Mouse (Mus musculus) liver, embryonic 16.5 days (tissue): ENCODE measurements around the gene Gm20696. TPM values are rescaled to one million over a fixed set of nuclear protein-coding genes. Genes with fewer than 3 reads are reported as not detected.

Experiments
- ATAC-seq: fragments of 200-750 bp; cut with Nextera tagmentation; 2 replicates; pipeline ENCODE4 v1.8.0; 2017; ENCODE audit warnings: low read depth, mild to moderate bottlenecking, moderate number of reproducible peaks, moderate library complexity
- H3K27ac ChIP-seq: fragments of 300-500 bp; sonication (generic); 2 replicates; pipeline ENCODE4 v1.5.1; 2014; ENCODE audit warnings: mild to moderate bottlenecking, low read length
- H3K27me3 ChIP-seq: fragments of 300-500 bp; sonication (generic); 2 replicates; pipeline ENCODE4 v1.6.1; 2014; ENCODE audit warnings: low read depth, low read length, mixed read lengths; ENCODE audit not compliant: control insufficient read depth, insufficient read depth
- H3K36me3 ChIP-seq: fragments of 300-500 bp; sonication (generic); 2 replicates; pipeline ENCODE4 v1.6.1; 2014; ENCODE audit warnings: mild to moderate bottlenecking; ENCODE audit not compliant: control insufficient read depth, insufficient read depth
- H3K4me1 ChIP-seq: fragments of 300-500 bp; sonication (generic); 2 replicates; pipeline ENCODE4 v1.6.1; 2014; ENCODE audit warnings: low read depth, low read length, mixed read lengths; ENCODE audit not compliant: control insufficient read depth
- H3K4me2 ChIP-seq: fragments of 300-500 bp; sonication (generic); 2 replicates; pipeline ENCODE4 v1.6.1; 2014; ENCODE audit warnings: low read depth, low read length, mixed read lengths
- H3K4me3 ChIP-seq: fragments of 300-500 bp; sonication (generic); 2 replicates; pipeline ENCODE4 v1.5.1; 2014; ENCODE audit warnings: low read depth, mild to moderate bottlenecking, low read length
- H3K9ac ChIP-seq: fragments of 300-500 bp; sonication (generic); 2 replicates; pipeline ENCODE4 v1.6.1; 2014; ENCODE audit warnings: low read depth, low read length
- H3K9me3 ChIP-seq: fragments of 300-500 bp; sonication (generic); replicated peaks from 2 replicates; pipeline ENCODE4 v1.6.1; 2016; ENCODE audit warnings: low read length; ENCODE audit not compliant: control insufficient read depth
- WGBS: fragments of 180-500 bp; shearing (Covaris S2); extraction: QIAGEN DNeasy Blood & Tissue Kit; methylation state at CpG from one replicate; pipeline ENCODE4 v1.1.7; 2014; ENCODE audit not compliant: insufficient replicate concordance; 5-methylcytosine and 5-hydroxymethylcytosine counted together
- polyA plus RNA-seq: library from polyadenylated mRNA; unstranded; fragments of >200 nt; fragmentation: Nextera tagmentation; extraction: Ambion mirVana; gene quantifications from 2 replicates; pipeline ENCODE4 v1.2.1, GENCODE M21; 2015

Gm20696 gene
- polyA plus RNA-seq, 1 experiment from 2014 or later: 0.35 TPM

DNA sequence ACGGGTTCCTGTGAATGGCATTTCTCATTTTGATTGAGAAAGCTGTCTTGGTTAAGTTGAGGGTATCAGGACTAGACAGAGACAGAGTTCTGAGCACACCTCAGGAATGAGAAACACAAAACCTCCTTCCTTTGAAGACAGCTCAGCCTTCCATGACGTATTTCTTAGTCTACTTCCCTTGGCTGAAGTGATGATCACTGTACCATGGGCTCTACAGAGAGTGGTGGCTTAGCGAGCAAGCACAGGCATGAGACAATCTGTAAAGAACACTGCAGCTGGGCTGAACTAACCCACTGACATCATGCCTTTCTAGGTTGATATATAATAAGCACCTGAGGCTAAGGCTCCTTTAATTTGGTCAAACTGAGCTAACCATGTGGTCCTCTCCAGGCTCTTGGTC lies 316.0 kb downstream of the Gm20696 start:
- Histone ChIP-seq H3K4me3 (no peak overlapping the region), H3K27me3 (no peaks in the 10 kb centered on the region), H3K4me2 (0 out of 2 replicates have a peak overlapping the region, but pooled peaks have one; percentile 3), H3K9ac (no peak overlapping the region), H3K9me3 (no peaks in the 10 kb centered on the region), H3K36me3 (no peaks in the 10 kb centered on the region), H3K27ac (no peak overlapping the region; the same call in 1 of the 2 replicates), H3K4me1 (peaks cover 4% of the 10 kb centered on the region)
- no peak for ATAC-seq
- 35% methylated on average over 3 of the region's 3 CpGs for WGBS

GRCm38 (mm10) chr6:99350156-99350555 lies 316.4 kb downstream of the Gm20696 start:
- H3K36me3 ChIP-seq: no peaks in the 10 kb centered on the region
- H3K27me3 ChIP-seq: no peaks in the 10 kb centered on the region
- H3K9ac ChIP-seq: no peak overlapping the region
- H3K9me3 ChIP-seq: no peaks in the 10 kb centered on the region
- 31% methylated on average over 5 of the region's 5 CpGs for whole genome bisulfite sequencing
- no peak overlapping the region for H3K4me3 ChIP-seq
- no peak overlapping the region; the same call in 1 of the 2 replicates for H3K27ac ChIP-seq
- peak; percentile 75 for ATAC-seq
- 0 out of 2 replicates have a peak overlapping the region, but pooled peaks have one; percentile 3 for H3K4me2 ChIP-seq
- peaks cover 4% of the 10 kb centered on the region for H3K4me1 ChIP-seq

DNA sequence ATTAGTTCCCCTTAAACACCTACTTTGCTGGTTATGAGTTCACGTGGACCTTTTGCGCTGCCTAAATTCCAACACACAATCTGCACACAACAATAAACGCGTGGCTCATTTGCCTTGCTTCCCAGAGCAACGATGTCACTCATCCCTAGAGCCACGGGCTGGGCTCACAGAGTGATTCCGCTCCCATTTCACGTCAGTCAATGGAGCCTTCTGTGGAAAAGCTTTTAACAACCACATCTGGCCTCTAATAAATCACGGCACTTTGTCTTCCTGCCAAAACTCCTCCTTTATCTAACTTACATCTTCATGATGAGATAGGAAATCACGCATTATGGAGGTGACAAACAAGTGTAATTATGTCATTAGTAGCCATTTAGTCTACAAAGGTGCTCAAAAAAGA lies 318.8 kb downstream of the Gm20696 start:
- ATAC-seq: no peak
- no peak overlapping the region for H3K27ac ChIP-seq
- H3K4me1 ChIP-seq: peaks cover 6% of the 10 kb centered on the region
- no peaks in the 10 kb centered on the region for H3K9me3 ChIP-seq
- H3K4me2 ChIP-seq: no peak overlapping the region
- no peaks in the 10 kb centered on the region for H3K36me3 ChIP-seq
- no peak overlapping the region for H3K4me3 ChIP-seq
- H3K9ac ChIP-seq: no peak overlapping the region
- H3K27me3 ChIP-seq: no peaks in the 10 kb centered on the region
- 79% methylated on average over 10 of the region's 10 CpGs for WGBS

DNA sequence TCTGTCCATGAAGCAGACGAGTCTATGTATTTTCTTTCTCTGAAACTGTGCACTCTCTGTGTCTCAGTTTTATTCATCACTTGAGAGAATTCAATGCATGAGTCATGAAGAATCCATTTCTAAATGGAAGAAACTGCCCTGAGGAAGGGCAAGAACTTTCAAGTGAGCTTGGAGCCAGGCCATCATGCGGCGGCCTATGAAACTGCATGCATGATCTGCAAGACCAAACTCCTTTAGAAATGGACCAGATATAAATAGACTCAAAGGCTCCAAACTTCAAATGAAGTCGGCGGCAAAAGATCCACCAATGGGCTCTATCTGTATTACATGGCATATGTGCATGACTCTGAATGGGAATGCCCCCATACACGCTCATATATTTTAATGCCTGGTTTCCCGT lies 321.6 kb downstream of the Gm20696 start:
- Histone ChIP-seq H3K9ac (no peak overlapping the region), H3K27ac (no peak overlapping the region), H3K4me2 (no peak overlapping the region), H3K4me1 (peaks cover 6% of the 10 kb centered on the region), H3K4me3 (no peak overlapping the region), H3K36me3 (no peaks in the 10 kb centered on the region), H3K9me3 (no peaks in the 10 kb centered on the region), H3K27me3 (no peaks in the 10 kb centered on the region)
- no peak for ATAC-seq
- 78% methylated on average over 7 of the region's 7 CpGs for WGBS

DNA sequence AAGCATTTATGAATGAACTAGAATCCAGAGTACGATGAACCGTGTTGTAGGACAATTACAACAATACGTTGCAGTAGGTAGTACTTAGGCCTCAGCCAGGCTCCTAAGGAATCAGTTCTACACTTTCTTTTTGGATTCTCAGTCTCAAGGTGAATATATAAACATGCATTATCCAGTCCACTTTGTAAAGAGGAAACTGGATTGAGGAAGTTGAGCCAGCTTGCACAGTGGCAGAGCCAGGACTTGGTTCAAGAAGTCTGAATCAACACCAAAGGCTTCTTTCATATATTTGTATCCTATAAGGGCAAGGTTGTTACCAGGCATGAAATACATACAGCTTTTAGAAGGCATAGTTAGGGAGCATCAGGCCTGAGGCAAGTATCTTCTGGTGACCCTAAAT lies 322.2 kb downstream of the Gm20696 start:
- Histone ChIP-seq H3K27me3 (no peaks in the 10 kb centered on the region), H3K36me3 (no peaks in the 10 kb centered on the region), H3K4me3 (no peak overlapping the region), H3K4me2 (no peak overlapping the region), H3K9ac (no peak overlapping the region), H3K27ac (no peak overlapping the region), H3K4me1 (peaks cover 2% of the 10 kb centered on the region; the same call in 1 of the 2 replicates), H3K9me3 (no peaks in the 10 kb centered on the region)
- 79% methylated on average over 3 of the region's 3 CpGs for WGBS
- no peak for ATAC-seq

DNA sequence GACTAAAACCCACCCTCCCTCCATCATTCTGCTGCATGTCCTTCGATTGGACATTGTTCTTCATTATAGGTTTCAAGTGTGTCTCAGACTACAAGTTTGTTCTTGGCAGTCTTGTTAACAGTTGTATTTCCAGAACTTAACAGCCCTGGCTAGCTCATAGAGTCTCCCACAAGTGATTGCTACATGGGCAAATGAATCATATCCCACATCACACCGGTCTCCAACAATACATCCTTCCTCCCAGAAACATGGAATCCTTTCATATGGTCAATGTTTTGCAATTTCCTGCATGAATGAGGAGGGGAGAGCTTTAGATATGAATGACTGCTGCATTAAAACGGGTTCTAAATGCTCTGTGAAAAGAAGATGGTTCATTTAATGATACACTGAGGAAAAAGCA lies 322.8 kb downstream of the Gm20696 start:
- no peaks in the 10 kb centered on the region for H3K9me3 ChIP-seq
- H3K27me3 ChIP-seq: no peaks in the 10 kb centered on the region
- H3K27ac ChIP-seq: no peak overlapping the region
- no peak overlapping the region for H3K9ac ChIP-seq
- no peak overlapping the region for H3K4me3 ChIP-seq
- peaks cover 2% of the 10 kb centered on the region; the same call in 1 of the 2 replicates for H3K4me1 ChIP-seq
- WGBS: 64% methylated on average over 3 of the region's 3 CpGs
- ATAC-seq: no peak
- no peaks in the 10 kb centered on the region for H3K36me3 ChIP-seq
- no peak overlapping the region for H3K4me2 ChIP-seq

- ATAC-seq: no peak
- WGBS: 75% methylated on average over 3 of the region's 3 CpGs
Measured at GRCm38 (mm10) chr6:99342416-99342815, 324.2 kb downstream of the Gm20696 start.

GRCm38 (mm10) chr6:99340902-99341301 lies 325.7 kb downstream of the Gm20696 start:
- ATAC-seq: no peak
- WGBS: 70% methylated on average over 4 of the region's 4 CpGs
- Histone ChIP-seq H3K27ac (no peak overlapping the region), H3K9ac (no peak overlapping the region), H3K27me3 (no peaks in the 10 kb centered on the region), H3K4me2 (no peak overlapping the region), H3K9me3 (no peaks in the 10 kb centered on the region), H3K36me3 (no peaks in the 10 kb centered on the region), H3K4me3 (no peak overlapping the region), H3K4me1 (peaks cover 10% of the 10 kb centered on the region)

More at GRCm38 (mm10) chr6:99342416-99342815, 324.2 kb downstream of the Gm20696 start:
- no peak overlapping the region for H3K9ac ChIP-seq
- no peaks in the 10 kb centered on the region for H3K9me3 ChIP-seq
- no peak overlapping the region for H3K27ac ChIP-seq
- no peak overlapping the region for H3K4me3 ChIP-seq
- no peaks in the 10 kb centered on the region for H3K27me3 ChIP-seq
- H3K4me2 ChIP-seq: no peak overlapping the region
- peaks cover 10% of the 10 kb centered on the region for H3K4me1 ChIP-seq
- no peaks in the 10 kb centered on the region for H3K36me3 ChIP-seq

GRCm38 (mm10) chr6:99339986-99340721 lies 326.4 kb downstream of the Gm20696 start:
- Histone ChIP-seq H3K27ac (no peak overlapping the region), H3K27me3 (no peaks in the 10 kb centered on the region), H3K4me2 (no peak overlapping the region), H3K9ac (no peak overlapping the region), H3K4me1 (peaks cover 10% of the 10 kb centered on the region), H3K9me3 (no peaks in the 10 kb centered on the region), H3K36me3 (no peaks in the 10 kb centered on the region), H3K4me3 (no peak overlapping the region)
- 73% methylated on average over 10 of the region's 10 CpGs for WGBS
- ATAC-seq: no peak
